Mouse (Mus musculus) c-Kit-negative CD71-positive TER-119-positive erythroid progenitor cells, embryonic 14.5 days (primary cell): ENCODE data around the gene Dcpp3.
"Not testable (repeated sequence)": the region's sequence is repeated elsewhere in the genome, so short reads cannot be mapped to it uniquely, and the experiment has no call there.

Source experiments
- DNase-seq: peaks from one replicate; pipeline ENCODE4 v3.0.0-alpha.2; 2013; ENCODE audit warnings: low read depth, low spot score

The Dcpp3 gene

GRCm38 (mm10) chr17:23917158-23917557 is at the start of gene Dcpp3:
Dcpp3 (plus strand) TSS chr17:23917458.
- DNase-seq, result not testable (repeated sequence)

GRCm38 (mm10) chr17:23867756-23868155 is 49.5 kb upstream of the Dcpp3 start, which contains the start of gene Prss21:
Prss21 (plus strand) TSS chr17:23868056.
- DNase-seq, result no peak

GRCm38 (mm10) chr17:23868513-23868912 is 48.7 kb upstream of the Dcpp3 start:
- DNase-seq, result no peak

GRCm38 (mm10) chr17:23873884-23874856 is 43.1 kb upstream of the Dcpp3 start:
- DNase-seq, result no peak

DNA sequence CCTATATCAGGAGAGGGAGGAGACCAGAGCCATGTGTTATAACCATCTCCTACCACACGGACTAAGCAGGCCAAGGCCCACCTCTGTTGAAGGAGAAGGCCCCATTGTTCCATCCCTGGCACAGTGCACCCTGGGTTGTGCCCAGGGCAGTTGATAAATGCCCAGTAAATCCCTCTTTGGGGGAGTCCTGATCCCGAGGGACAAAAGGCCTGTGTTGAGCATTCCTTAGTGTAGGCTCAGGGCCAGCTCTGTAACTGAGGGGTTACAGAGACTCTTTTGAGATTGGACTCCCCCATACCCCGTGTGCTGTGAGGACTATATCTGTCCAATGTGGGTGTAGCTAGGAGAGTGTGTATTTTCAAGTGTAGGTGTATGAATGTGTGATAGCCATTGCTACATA is 40.5 kb upstream of the Dcpp3 start:
- DNase-seq, result no peak

DNA sequence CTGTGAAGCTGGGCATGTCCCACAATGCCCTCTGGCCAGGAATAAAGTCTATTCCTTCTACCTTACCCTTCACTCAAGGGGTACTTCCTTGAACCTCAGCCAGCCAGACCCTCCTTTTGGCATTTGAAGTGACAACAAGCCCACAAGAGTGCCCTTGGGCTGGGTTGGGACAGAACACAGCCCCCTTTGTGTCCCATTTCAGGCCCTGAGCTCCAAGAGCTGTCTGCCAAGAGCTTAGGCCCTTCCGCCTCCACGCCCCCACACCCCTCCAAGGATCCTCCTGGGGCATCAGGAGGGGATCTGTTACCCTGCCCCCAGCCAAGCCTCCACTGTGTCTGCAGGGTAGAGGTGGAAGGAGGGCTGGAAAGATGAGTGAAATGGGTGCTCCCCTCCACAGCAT is 40.1 kb upstream of the Dcpp3 start:
- DNase-seq, result no peak

- DNase-seq, result not testable (repeated sequence)
These were observed 36.7 kb upstream of the Dcpp3 start, which contains the start of the genes Dcpp1 and Dcpp2 for GRCm38 (mm10) chr17:23880576-23880975. Dcpp1 (plus strand) TSS chr17:23880876. Dcpp2 (plus strand) TSS chr17:23880880.

GRCm38 (mm10) chr17:23924531-23925007 is 7.3 kb downstream of the Dcpp3 start:
- peak; percentile 61 for DNase-seq

GRCm38 (mm10) chr17:23925090-23925493 is 7.8 kb downstream of the Dcpp3 start:
- peak; percentile 11 for DNase-seq

GRCm38 (mm10) chr17:23931157-23931556 is 13.9 kb downstream of the Dcpp3 start:
- no peak for DNase-seq

DNA sequence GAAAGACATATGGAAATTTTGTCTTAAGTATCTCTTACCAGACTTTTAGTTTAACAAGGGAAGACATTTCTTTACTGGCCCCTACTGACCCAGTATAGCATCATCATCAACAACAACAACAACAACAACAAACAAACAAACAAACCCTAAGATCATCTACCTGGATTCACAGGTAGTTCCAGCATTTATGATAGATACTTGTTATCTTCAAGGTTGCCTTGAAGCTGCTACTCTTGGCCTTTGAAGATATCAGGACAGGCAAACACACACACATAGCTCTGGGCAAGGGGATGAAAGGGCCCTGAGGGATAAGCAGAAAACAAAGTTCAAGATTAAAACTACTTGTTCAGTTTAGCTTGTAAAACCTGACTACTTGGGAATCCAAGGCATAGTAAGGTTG is 24.1 kb downstream of the Dcpp3 start, which contains the start of gene Sbp:
TSS of gene Sbp (plus strand) at position 301 of the 400 bp plus-strand sequence.
- DNase-seq, result no peak

GRCm38 (mm10) chr17:23947486-23947885 is 30.2 kb downstream of the Dcpp3 start:
- not testable (repeated sequence) for DNase-seq

- no peak for DNase-seq
These were observed 31.8 kb downstream of the Dcpp3 start for GRCm38 (mm10) chr17:23949068-23949467.

- not testable (repeated sequence) for DNase-seq
These were observed 33.6 kb downstream of the Dcpp3 start for GRCm38 (mm10) chr17:23950828-23951227.

DNA sequence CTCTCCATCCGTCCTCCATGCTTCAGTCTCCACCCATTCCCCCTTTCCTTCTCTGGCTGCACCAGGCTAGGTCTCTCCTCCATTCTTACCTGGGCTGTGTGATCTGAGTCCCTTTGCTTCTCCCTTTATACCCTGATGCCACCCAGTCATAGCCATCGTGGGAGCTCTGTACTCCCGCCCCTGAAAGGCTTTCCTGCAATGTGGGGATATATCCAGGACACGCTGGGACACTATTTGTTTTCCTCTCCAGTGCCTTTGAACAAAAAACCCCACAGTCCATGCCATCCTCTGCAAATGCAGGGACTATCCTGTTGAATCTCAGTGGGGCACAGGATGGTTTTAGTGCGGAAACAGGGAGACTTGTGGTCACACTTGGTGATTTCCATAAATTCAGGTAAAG is 37.9 kb downstream of the Dcpp3 start, which contains the start of gene Sbpl:
TSS of gene Sbpl (minus strand) at position 101 of the 400 bp plus-strand sequence.
- no peak for DNase-seq

DNA sequence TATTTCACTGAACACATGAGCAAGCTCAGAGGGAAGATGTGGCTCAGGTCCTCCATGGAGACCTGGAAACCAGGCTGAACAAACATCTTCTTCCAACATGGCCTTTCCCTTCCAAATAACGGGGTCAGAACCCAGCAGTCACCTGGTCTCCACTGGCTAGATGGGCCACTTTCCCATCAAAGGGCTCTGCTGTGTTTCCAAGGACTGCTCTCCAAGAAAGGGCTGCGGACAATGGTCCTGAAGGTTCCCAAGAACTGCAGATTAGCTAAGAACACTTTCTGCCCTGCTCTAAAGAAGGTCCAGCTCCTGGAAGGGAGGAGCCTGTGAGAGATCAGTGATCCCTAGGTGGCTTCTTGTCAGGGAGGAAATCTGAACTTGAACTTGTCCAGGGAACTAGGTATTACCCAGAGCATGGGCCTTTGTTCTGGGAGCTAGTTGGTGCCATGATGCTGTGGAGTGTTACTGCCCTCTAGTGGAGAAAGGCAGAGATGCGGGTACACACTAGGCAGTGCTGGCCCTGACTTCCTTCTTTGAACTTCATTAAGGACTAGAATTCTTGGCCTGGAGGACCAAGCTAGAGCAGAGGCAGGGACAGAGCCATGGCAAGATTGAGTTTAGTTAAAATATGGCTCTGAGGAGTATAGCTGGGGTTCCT is 43.0 kb downstream of the Dcpp3 start:
- peak; percentile 31 for DNase-seq

- DNase-seq, result no peak
These were observed 44.4 kb downstream of the Dcpp3 start for GRCm38 (mm10) chr17:23961573-23962122.

DNA sequence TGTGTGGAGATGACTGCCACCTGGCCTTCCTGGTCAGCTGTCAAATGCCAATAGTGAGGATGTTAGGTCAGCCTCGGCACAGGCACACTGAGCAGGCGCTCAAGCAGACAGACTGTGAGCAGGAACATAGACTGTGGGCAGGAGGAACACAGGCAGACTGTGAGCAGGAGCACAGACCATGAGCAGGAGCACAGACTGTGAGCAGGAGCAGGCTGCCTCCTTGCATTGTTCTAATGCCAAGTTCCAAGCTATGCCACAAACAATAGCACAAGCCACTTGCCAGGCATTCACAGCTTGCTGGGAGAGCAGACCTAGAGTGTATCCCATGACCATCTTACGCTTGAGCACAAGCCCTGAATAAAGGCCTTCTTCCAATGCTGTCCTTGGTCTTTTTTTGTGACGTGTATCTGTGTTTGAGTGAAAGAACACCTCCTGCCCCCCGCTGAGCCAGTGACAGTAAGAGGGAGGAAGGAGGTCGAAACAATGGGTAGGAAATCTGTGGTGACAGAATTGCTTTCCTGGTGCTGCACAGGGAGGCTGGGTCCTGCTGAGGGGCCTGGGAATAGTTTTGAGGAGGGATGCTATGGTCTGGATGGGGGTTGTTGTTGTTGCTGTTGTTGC is 48.7 kb downstream of the Dcpp3 start:
- no peak for DNase-seq

DNA sequence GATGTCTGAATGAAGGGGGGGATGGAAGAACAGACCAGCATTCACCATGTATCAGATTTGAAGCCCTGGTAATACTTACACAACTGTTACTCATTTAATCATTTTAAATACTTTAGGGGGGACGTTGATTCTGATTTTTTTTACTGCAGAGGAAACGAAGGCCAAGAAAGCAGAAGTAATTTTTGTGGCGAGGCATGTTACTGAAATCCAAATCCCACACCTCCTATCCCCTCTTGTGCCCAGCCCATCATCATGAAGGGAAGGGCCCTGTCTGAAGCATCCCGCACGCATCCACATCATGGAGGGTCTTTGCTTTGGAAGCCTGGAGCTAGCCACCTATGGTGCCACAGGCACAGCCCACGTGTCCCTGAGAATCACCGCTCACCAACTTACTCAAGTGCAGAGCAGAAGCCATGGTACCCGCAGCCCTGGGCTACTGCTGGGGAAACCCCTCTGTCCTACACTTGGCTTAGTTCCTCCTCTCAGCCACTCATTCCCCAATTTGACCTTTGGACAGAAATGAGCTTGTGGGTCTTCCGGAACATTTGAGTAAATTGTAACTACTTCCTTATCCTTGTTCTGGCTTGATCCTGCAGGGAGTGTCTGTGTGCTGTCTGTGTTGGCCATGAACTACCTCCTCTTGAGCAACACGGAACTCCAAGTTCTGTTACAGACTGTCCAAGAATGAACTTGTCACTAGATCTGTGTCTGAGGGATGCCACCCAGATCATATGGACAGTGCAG is 49.6 kb downstream of the Dcpp3 start:
- no peak for DNase-seq

DNA sequence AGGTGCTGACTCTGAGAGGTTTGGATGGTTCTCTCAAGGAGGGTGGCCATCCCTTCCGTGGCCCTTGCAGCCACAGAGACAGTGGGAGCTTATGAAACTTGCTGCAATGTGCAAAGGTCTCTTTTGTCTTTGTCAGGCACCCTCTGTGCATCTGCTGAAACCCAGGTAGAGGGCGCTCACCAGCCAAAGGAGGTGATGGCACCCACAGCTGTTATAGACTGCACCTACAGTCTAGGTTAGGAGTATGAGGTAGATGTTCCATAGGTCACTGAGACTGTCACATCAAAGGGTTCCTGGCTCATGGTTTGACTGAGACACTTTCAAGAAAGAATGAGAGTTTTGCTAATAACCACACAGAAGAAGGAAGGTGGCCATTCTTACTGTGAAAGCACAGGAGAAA is 51.5 kb downstream of the Dcpp3 start:
- DNase-seq, result no peak
